Mouse (Mus musculus): ENCODE measurements around the gene Wnt7a. TPM values are rescaled to one million over a fixed set of nuclear protein-coding genes. Genes with fewer than 3 reads are reported as not detected.

Wnt7a gene
- not detected for total RNA-seq (2021)
- long read RNA-seq, experiment 1, result 0 reads
- long read RNA-seq, experiment 2, result 0 reads

GRCm38 (mm10) chr6:91410961-91411368 lies at the start of gene Wnt7a:
Wnt7a (minus strand) TSS chr6:91411363.
- no peak for DNase-seq
- intact Hi-C loops (cut with DNase I; ENCODE audit: low total_unique reads), result loop anchor here (5.0 kb wide), 1 partner anchor 244 kb away; no protein-coding TSS in a partner anchor

- intact Hi-C loops (cut with DNase I; ENCODE audit: low total_unique reads), result no loop called here
- no peak for DNase-seq
Measured at GRCm38 (mm10) chr6:91459471-91459870, 48.3 kb upstream of the Wnt7a start.

GRCm38 (mm10) chr6:91454546-91454945 lies 43.4 kb upstream of the Wnt7a start:
- intact Hi-C loops (cut with DNase I; ENCODE audit: low total_unique reads), result no loop called here
- no peak for DNase-seq

- intact Hi-C loops (cut with DNase I; ENCODE audit: low total_unique reads), result no loop called here
- no peak for DNase-seq
Measured at GRCm38 (mm10) chr6:91452056-91452455, 40.9 kb upstream of the Wnt7a start.

- intact Hi-C loops (cut with DNase I; ENCODE audit: low total_unique reads), result no loop called here
- no peak for DNase-seq
Measured at GRCm38 (mm10) chr6:91449472-91450225, 38.5 kb upstream of the Wnt7a start.

GRCm38 (mm10) chr6:91445316-91445715 lies 34.2 kb upstream of the Wnt7a start:
- no peak for DNase-seq
- intact Hi-C loops (cut with DNase I; ENCODE audit: low total_unique reads), result no loop called here

GRCm38 (mm10) chr6:91441145-91441662 lies 30.0 kb upstream of the Wnt7a start:
- DNase-seq, result no peak
- intact Hi-C loops (cut with DNase I; ENCODE audit: low total_unique reads), result no loop called here

- intact Hi-C loops (cut with DNase I; ENCODE audit: low total_unique reads), result no loop called here
- peak; percentile 95 for DNase-seq
Measured at GRCm38 (mm10) chr6:91440474-91441144, 29.4 kb upstream of the Wnt7a start.

GRCm38 (mm10) chr6:91424151-91424550 lies 13.0 kb upstream of the Wnt7a start:
- intact Hi-C loops (cut with DNase I; ENCODE audit: low total_unique reads), result no loop called here
- DNase-seq, result no peak

- DNase-seq, result no peak
- intact Hi-C loops (cut with DNase I; ENCODE audit: low total_unique reads), result no loop called here
Measured at GRCm38 (mm10) chr6:91421629-91422028, 10.5 kb upstream of the Wnt7a start.

- no peak for DNase-seq
Measured at GRCm38 (mm10) chr6:91417291-91417845, 6.2 kb upstream of the Wnt7a start.

GRCm38 (mm10) chr6:91416146-91416545 lies 5.0 kb upstream of the Wnt7a start:
- DNase-seq, result no peak
- intact Hi-C loops (cut with DNase I; ENCODE audit: low total_unique reads), result no loop called here

More at GRCm38 (mm10) chr6:91417291-91417845, 6.2 kb upstream of the Wnt7a start:
- intact Hi-C loops (cut with DNase I; ENCODE audit: low total_unique reads), result no loop called here

GRCm38 (mm10) chr6:91414890-91415289 lies 3.7 kb upstream of the Wnt7a start:
- DNase-seq, result no peak
- intact Hi-C loops (cut with DNase I; ENCODE audit: low total_unique reads), result loop anchor here (5.0 kb wide), 1 partner anchor 248 kb away; no protein-coding TSS in a partner anchor

GRCm38 (mm10) chr6:91411369-91411981 lies 312 bp upstream of the Wnt7a start:
- peak; percentile 23 for DNase-seq
- intact Hi-C loops (cut with DNase I; ENCODE audit: low total_unique reads), result loop anchor here (5.0 kb wide), 1 partner anchor 244 kb away; no protein-coding TSS in a partner anchor

GRCm38 (mm10) chr6:91410168-91410780 lies 889 bp downstream of the Wnt7a start:
- no peak for DNase-seq
- intact Hi-C loops (cut with DNase I; ENCODE audit: low total_unique reads), result loop anchor here (5.0 kb wide), 1 partner anchor 243 kb away; no protein-coding TSS in a partner anchor

- intact Hi-C loops (cut with DNase I; ENCODE audit: low total_unique reads), result loop anchor here (2.0 to 5.0 kb wide), 2 partner anchors 123 to 242 kb away; no protein-coding TSS in a partner anchor
- no peak for DNase-seq
Measured at GRCm38 (mm10) chr6:91409448-91410167, 1.6 kb downstream of the Wnt7a start.

- intact Hi-C loops (cut with DNase I; ENCODE audit: low total_unique reads), result loop anchor here (2.0 kb wide), 1 partner anchor 122 kb away; no protein-coding TSS in a partner anchor
- peak; percentile 47 for DNase-seq
Measured at GRCm38 (mm10) chr6:91408616-91409015, 2.5 kb downstream of the Wnt7a start.

GRCm38 (mm10) chr6:91401591-91401990 lies 9.6 kb downstream of the Wnt7a start:
- intact Hi-C loops (cut with DNase I; ENCODE audit: low total_unique reads), result no loop called here

More at GRCm38 (mm10) chr6:91401591-91401990, 9.6 kb downstream of the Wnt7a start:
- no peak for DNase-seq

Data from gastrocnemius, postnatal 14 days (tissue).